ENCODE assay signal across 8 mouse cellular contexts in the genomic region with DNA sequence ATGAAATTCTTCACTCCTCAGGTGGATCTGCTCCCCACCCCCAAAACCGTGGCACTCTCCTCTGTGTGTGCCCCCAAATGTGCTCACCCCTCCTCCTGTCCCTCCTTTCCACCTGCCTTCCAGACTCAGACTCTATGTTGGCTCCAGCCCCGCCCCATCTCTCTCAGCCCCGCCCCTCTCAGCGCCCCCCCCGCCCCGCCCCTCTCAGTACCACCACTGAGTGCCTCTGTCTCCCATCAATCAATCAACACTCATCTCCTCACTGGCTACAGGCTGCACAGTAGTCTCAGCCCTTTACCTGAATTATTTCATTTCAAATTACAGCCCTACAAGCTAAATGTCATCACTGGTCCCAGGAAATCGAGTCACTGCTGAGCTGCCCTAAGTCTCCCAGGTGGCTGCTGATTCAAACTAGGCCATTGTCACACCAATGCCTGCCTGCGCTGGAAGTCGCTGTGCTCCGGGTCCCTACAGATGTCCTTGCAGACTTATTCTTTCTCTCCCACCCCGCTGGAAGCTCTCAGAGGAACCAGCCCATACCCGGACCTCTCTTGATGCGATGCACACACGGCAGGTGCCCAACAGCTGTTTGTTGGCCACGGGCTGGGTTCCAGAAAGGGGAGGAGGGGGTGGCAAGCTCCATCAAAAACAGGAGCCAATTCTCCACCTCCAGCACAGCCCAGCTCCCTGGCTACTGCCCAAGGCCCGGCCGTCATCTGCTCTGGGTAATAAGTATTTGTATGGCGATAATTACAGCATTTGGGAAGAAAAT. TPM values are rescaled to one million over a fixed set of nuclear protein-coding genes. Genes with fewer than 3 reads are reported as not detected.
DNase-seq lines count a peak whose midpoint lies in the region; ATAC-seq lines count a peak whose summit lies in the region.

No protein-coding gene starts in this region.

- no peak overlapping the region for H3K4me3 ChIP-seq in lung, embryonic 15.5 days
- H3K4me3 ChIP-seq in midbrain, embryonic 16.5 days (ENCODE audit: low read depth, low read length): peak overlapping the region; percentile 27

- no peaks in the 10 kb centered on the region for H3K36me3 ChIP-seq in lung, embryonic 15.5 days
- no peaks in the 10 kb centered on the region for H3K36me3 ChIP-seq in midbrain, embryonic 16.5 days (ENCODE audit: control insufficient read depth, insufficient read depth, low read length)

- H3K27ac ChIP-seq in lung, embryonic 15.5 days: no peak overlapping the region
- H3K27ac ChIP-seq in midbrain, embryonic 16.5 days (ENCODE audit: low read length): peak overlapping the region; percentile 65

- peaks cover 64% of the 10 kb centered on the region for H3K27me3 ChIP-seq in lung, embryonic 15.5 days
- H3K27me3 ChIP-seq in midbrain, embryonic 16.5 days (ENCODE audit: control insufficient read depth, insufficient read depth, low read depth, low read length): no peaks in the 10 kb centered on the region

- H3K9me3 ChIP-seq in lung, embryonic 15.5 days: no peaks in the 10 kb centered on the region
- no peaks in the 10 kb centered on the region for H3K9me3 ChIP-seq in midbrain, embryonic 16.5 days (replicated peaks; ENCODE audit: control insufficient read depth, low read length, poor library complexity, severe bottlenecking)

- H3K9ac ChIP-seq in lung, embryonic 15.5 days: no peak overlapping the region; the same call in 1 of the 2 replicates
- H3K9ac ChIP-seq in midbrain, embryonic 16.5 days (ENCODE audit: low read depth, low read length): peak overlapping the region; percentile 48; the same call in 1 of the 2 replicates

- 0 out of 2 replicates have a peak, but pooled peaks cover 7% of the 10 kb centered on the region for H3K4me1 ChIP-seq in lung, embryonic 15.5 days
- H3K4me1 ChIP-seq in midbrain, embryonic 16.5 days (ENCODE audit: control insufficient read depth, insufficient read depth, low read length): peaks cover 59% of the 10 kb centered on the region

- H3K4me2 ChIP-seq in lung, embryonic 15.5 days: 0 out of 2 replicates have a peak overlapping the region, but pooled peaks have one; percentile 4
- H3K4me2 ChIP-seq in midbrain, embryonic 16.5 days (ENCODE audit: low read length): peak overlapping the region; percentile 62

- DNase-seq in adrenal gland, postnatal 14 days: peak; percentile 21
- DNase-seq in adrenal gland, adult 18-20 months (ENCODE audit: low spot score in 2 of 2): no peak
- DNase-seq in lung, postnatal 10 days: no peak
- peak; percentile 75 to 82 for DNase-seq in layer of hippocampus, postnatal 36 days
- no peak for DNase-seq in urinary bladder, postnatal 4 days (ENCODE audit: low spot score in 2 of 2)
- no peak for DNase-seq in thymus, postnatal 14 days

- no peak for ATAC-seq in lung, embryonic 15.5 days (ENCODE audit: borderline replicate concordance, extremely low read depth, low FRiP score, low TSS enrichment)
- ATAC-seq in midbrain, embryonic 16.5 days: peak; percentile 55

- 4% methylated on average over 18 of the region's 18 CpGs for WGBS in lung, embryonic 15.5 days
- 3% methylated on average over 17 of the region's 18 CpGs for WGBS in midbrain, embryonic 16.5 days

RNA-seq across cellular contexts. Expression of a gene that starts 5.6 kb away (rescaled TPM):
- total RNA-seq in adrenal gland, postnatal 14 days (2021): 6.5 and 7.2 TPM in 2 replicates
- total RNA-seq in adrenal gland, adult 18-20 months (2021): 1 to 10 TPM; 3.5 to 8.0 TPM
- polyA plus RNA-seq in lung, embryonic 15.5 days (2015; fragmentation: Nextera tagmentation; extraction: Ambion mirVana): 0.11 and 0.42 TPM in 2 replicates
- 100 to 1,000 TPM; 212 to 242 TPM for total RNA-seq in layer of hippocampus, postnatal 36 days (2021)
- polyA plus RNA-seq in midbrain, embryonic 16.5 days (2015; fragmentation: Nextera tagmentation; extraction: Ambion mirVana): 18.2 and 21.4 TPM in 2 replicates

Comparison
In these comparisons a context has a peak if more than half of its experiments do, and no peak if none do; other contexts are left out.
1. DNase-seq: peak in adrenal gland, postnatal 14 days (single experiment) and layer of hippocampus, postnatal 36 days (2 of 2); none in adrenal gland, adult 18-20 months (0 of 2), lung, postnatal 10 days (single experiment), urinary bladder, postnatal 4 days (0 of 2) and thymus, postnatal 14 days (single experiment).
2. RNA of a gene that starts 5.6 kb away (total RNA-seq): 212 to 242 TPM in layer of hippocampus, postnatal 36 days; 3.5 to 8.0 TPM in adrenal gland, adult 18-20 months and 6.5 to 7.2 TPM in adrenal gland, postnatal 14 days; every median in the first group is over 10 times any median in the second.